Mouse (Mus musculus): Measurements from ENCODE around the gene Sec24c.

- no peak for TF ChIP-seq EP300 (IDR thresholded peaks at IDR 0.05)
- no peak for TF ChIP-seq CTCF (IDR thresholded peaks at IDR 0.05)
Observed at GRCm38 (mm10) chr14:20646381-20646780, 27.7 kb upstream of the Sec24c start.

Data from lung, postnatal 0 days (tissue).